Mouse (Mus musculus) B cell, adult 2 months (primary cell): ENCODE results near the gene Pygo2.
A peak's percentile ranks its signal among the peaks of the same experiment; 100 is the strongest.

Source experiments
- DNase-seq, 2 experiments: peaks; one replicate each; pipeline ENCODE4 v3.0.0; 2022

The Pygo2 gene

DNA sequence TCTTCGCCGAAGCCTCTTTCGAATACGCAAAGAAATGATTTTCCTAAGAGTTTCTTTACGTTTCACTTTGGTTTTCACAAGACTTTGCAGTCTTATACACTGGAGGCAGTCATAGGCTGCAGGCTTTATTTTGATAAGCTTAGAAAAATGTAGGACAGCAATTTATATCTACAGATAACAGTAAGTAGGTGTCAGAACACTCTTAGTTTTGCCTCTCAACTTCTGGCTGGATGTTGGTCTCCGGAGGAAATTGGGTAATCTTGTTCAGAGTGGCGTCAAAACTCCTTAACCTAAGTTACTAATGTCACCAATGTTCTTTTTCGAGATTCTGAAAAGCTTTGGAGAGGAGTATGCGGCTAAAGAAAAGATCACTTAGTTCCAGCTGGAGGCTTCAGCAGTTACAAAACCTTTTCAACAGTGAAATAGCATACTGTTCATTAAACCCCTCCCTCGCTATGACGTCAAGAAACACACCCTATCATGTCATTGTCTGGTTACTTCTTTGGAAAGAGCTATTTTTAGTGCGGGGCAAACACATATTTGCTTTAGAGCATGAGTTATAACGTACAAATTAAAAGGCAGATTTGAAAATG, 28.5 kb downstream of the Pygo2 start:
- no peak for DNase-seq

GRCm38 (mm10) chr3:89458965-89459807, 29.2 kb downstream of the Pygo2 start:
- DNase-seq, result peak; percentile 99

GRCm38 (mm10) chr3:89468268-89468667, 38.3 kb downstream of the Pygo2 start:
- DNase-seq, result no peak

GRCm38 (mm10) chr3:89472280-89472679, 42.3 kb downstream of the Pygo2 start:
- DNase-seq, result no peak

DNA sequence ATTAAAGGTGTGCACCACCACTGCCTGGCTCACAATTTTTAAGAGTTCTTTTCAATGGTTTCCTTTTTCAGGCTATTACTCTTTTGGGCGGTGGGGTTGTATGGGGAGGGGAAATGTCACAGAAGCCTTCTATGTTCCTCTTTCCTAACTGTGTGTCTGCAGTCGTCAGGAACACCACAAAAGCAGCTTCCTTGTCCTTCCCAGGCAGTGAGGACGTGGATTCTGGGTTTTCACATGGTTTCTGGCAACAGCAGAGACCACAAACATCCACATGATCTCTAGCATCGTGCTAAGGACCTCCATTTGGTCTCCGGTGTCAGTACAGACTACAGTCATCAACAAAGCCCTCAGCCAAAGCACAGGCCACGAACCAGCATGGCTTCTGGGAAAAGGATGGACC, 43.8 kb downstream of the Pygo2 start:
- DNase-seq, result no peak

DNA sequence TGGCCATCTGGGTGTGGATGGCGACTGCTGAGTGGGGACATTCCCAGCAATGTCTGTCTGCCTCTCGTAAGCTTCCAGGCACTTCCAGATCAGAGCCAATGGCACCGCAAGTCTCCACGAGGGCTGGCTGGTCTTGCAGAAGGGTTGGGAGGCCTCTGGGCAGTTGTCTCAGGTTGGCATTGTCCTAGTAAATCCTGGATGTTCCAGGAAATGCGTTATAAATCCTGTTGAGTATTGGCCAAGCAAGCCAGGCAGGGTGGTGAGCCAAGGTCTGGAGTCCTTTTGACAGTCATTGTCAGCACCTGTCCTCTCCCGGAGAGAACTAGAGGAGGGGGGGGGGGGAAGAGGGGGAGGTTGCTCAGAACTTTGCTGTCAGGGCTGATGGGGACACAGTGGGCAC, 49.0 kb downstream of the Pygo2 start:
- DNase-seq, result no peak

GRCm38 (mm10) chr3:89481488-89481887, 51.5 kb downstream of the Pygo2 start:
- DNase-seq, result peak; percentile 67

GRCm38 (mm10) chr3:89482249-89482648, 52.2 kb downstream of the Pygo2 start:
- no peak for DNase-seq
